Mouse (Mus musculus) cerebellum, postnatal 14 days (tissue): ENCODE data around the gene Psap.

Experiments used
- DNase-seq, 2 experiments: peaks; one replicate each; pipeline ENCODE4 v3.0.0; 2021; ENCODE audit warnings: mixed read lengths in 2 of 2

Gene Psap

GRCm38 (mm10) chr10:60290026-60290738, 12.8 kb downstream of the Psap start:
- DNase-seq, result no peak

GRCm38 (mm10) chr10:60290739-60291110, 13.3 kb downstream of the Psap start:
- no peak for DNase-seq

- DNase-seq, result no peak
Measured at GRCm38 (mm10) chr10:60292209-60292608, 14.8 kb downstream of the Psap start.

- DNase-seq, result no peak
Measured at GRCm38 (mm10) chr10:60294621-60295020, 17.2 kb downstream of the Psap start.

GRCm38 (mm10) chr10:60295356-60295755, 17.9 kb downstream of the Psap start:
- no peak for DNase-seq

GRCm38 (mm10) chr10:60296027-60296426, 18.6 kb downstream of the Psap start:
- DNase-seq, result no peak

- DNase-seq, result no peak
Measured at GRCm38 (mm10) chr10:60299636-60300035, 22.2 kb downstream of the Psap start.

- peak in 1 of 2 experiments; percentile 19 for DNase-seq
Measured at GRCm38 (mm10) chr10:60303419-60303818, 26.0 kb downstream of the Psap start.

- DNase-seq, result peak; percentile 87
Measured at GRCm38 (mm10) chr10:60304854-60305628, 27.6 kb downstream of the Psap start.

GRCm38 (mm10) chr10:60310629-60311028, 33.2 kb downstream of the Psap start:
- peak; percentile 64 to 77 for DNase-seq

GRCm38 (mm10) chr10:60313606-60314005, 36.2 kb downstream of the Psap start:
- no peak for DNase-seq

GRCm38 (mm10) chr10:60316166-60316565, 38.7 kb downstream of the Psap start:
- DNase-seq, result no peak

- DNase-seq, result peak in 1 of 2 experiments; percentile 36
Measured at GRCm38 (mm10) chr10:60328963-60329650, 51.7 kb downstream of the Psap start.

GRCm38 (mm10) chr10:60334583-60334982, 57.2 kb downstream of the Psap start:
- no peak for DNase-seq

- no peak for DNase-seq
Measured at GRCm38 (mm10) chr10:60335021-60335420, 57.6 kb downstream of the Psap start.

- DNase-seq, result no peak
Measured at GRCm38 (mm10) chr10:60341528-60341927, 64.1 kb downstream of the Psap start.

- DNase-seq, result no peak
Measured at GRCm38 (mm10) chr10:60344111-60344510, 66.7 kb downstream of the Psap start.

GRCm38 (mm10) chr10:60346056-60346455, 68.6 kb downstream of the Psap start:
- DNase-seq, result no peak

GRCm38 (mm10) chr10:60346701-60347405, 69.4 kb downstream of the Psap start, which contains the start of gene Vsir:
TSS of gene Vsir (plus strand) at chr10:60346851.
- peak; percentile 44 to 67 for DNase-seq

GRCm38 (mm10) chr10:60347768-60348610, 70.6 kb downstream of the Psap start:
- no peak for DNase-seq

GRCm38 (mm10) chr10:60349056-60349455, 71.6 kb downstream of the Psap start:
- DNase-seq, result no peak

- DNase-seq, result no peak
Measured at GRCm38 (mm10) chr10:60349644-60350043, 72.2 kb downstream of the Psap start.
